Mouse (Mus musculus) CH12.LX (cell line): ENCODE measurements at regions not wholly inside any gene's neighbourhood (a gene's known extent, or its start where the extent isn't known, plus 50 kb on each side); places are given as distances from the start of the nearest gene placed in this dataset.

Experiments
- DNase-seq: peaks from one replicate; pipeline ENCODE4 v3.0.0-alpha.2; 2013; ENCODE audit errors: extremely low read depth
- H3K27ac ChIP-seq: 2 replicates; pipeline ENCODE4 v1.5.1; 2012; ENCODE audit warnings: low read depth, mild to moderate bottlenecking, control low read depth, moderate library complexity; ENCODE audit not compliant: insufficient read depth
- H3K27me3 ChIP-seq: replicated peaks from 2 replicates; pipeline ENCODE3; 2012; ENCODE audit warnings: inconsistent platforms
- H3K36me3 ChIP-seq, 2 experiments: replicated peaks in 1 of 2; 2 replicates each; pipeline versions ENCODE3 to v1.6.1; 2012; ENCODE audit warnings: inconsistent platforms in 1 of 2, low read length in 1 of 2, mild to moderate bottlenecking in 1 of 2, mixed read lengths in 1 of 2, moderate library complexity in 1 of 2; ENCODE audit not compliant: control insufficient read depth in 1 of 2, insufficient read depth in 1 of 2
- H3K4me1 ChIP-seq, 2 experiments: 2 replicates each; pipeline ENCODE4 v1.6.1; 2012; ENCODE audit warnings: inconsistent platforms in 1 of 2, moderate library complexity in 1 of 2; ENCODE audit not compliant: insufficient read depth in 2 of 2, control insufficient read depth in 1 of 2
- H3K4me2 ChIP-seq: 2 replicates; pipeline ENCODE4 v1.6.1; 2012; ENCODE audit warnings: low read depth, mild to moderate bottlenecking, control low read depth; ENCODE audit not compliant: poor library complexity, insufficient read depth, severe bottlenecking
- H3K4me3 ChIP-seq, 3 experiments: fragments of 150-350 bp in 1 of 3; sonication (generic) in 1 of 3; replicated peaks in 1 of 3; 2 replicates each; pipeline versions ENCODE3 to v1.5.1; 2011 to 2012; ENCODE audit warnings: low read depth in 2 of 3, low read length in 2 of 3, mild to moderate bottlenecking in 2 of 3, moderate library complexity in 2 of 3, control low read depth in 1 of 3, improper control_type of control experiment in 1 of 3, inconsistent platforms in 1 of 3, mixed read lengths in 1 of 3; ENCODE audit not compliant: poor library complexity in 1 of 3
- H3K79me2 ChIP-seq: replicated peaks from 2 replicates; pipeline ENCODE4 v1.6.1; 2012; ENCODE audit warnings: mild to moderate bottlenecking, moderate library complexity; ENCODE audit not compliant: control insufficient read depth, poor library complexity, insufficient read depth, severe bottlenecking; ENCODE audit errors: extremely low read depth
- H3K9ac ChIP-seq: 2 replicates; pipeline ENCODE4 v1.6.1; 2012; ENCODE audit warnings: low read depth, mild to moderate bottlenecking, control low read depth, moderate library complexity; ENCODE audit not compliant: insufficient read depth
- H3K9me3 ChIP-seq: replicated peaks from 2 replicates; pipeline ENCODE3; 2012; ENCODE audit warnings: low read length, inconsistent platforms, mixed read lengths
- EP300 ChIP-seq: IDR thresholded peaks from 2 replicates; pipeline ENCODE4 v1.6.1; 2011; ENCODE audit warnings: low read length, improper control_type of control experiment
- ETS1 ChIP-seq: conservative IDR thresholded peaks from 2 replicates; pipeline ENCODE4 v1.6.1; 2012; ENCODE audit warnings: low read depth, mild to moderate bottlenecking, inconsistent platforms, low read length, improper control_type of control experiment, moderate library complexity
- IRF4 ChIP-seq: IDR thresholded peaks from 2 replicates; pipeline ENCODE4 v1.6.1; 2014; ENCODE audit warnings: low read depth, mild to moderate bottlenecking, inconsistent platforms, low read length, improper control_type of control experiment
- JUN ChIP-seq: IDR thresholded peaks from 2 replicates; pipeline ENCODE4 v1.6.1; 2011; ENCODE audit warnings: low read depth, mild to moderate bottlenecking, low read length, improper control_type of control experiment, moderate library complexity; ENCODE audit not compliant: insufficient read depth
- KAT2A ChIP-seq: IDR thresholded peaks from 2 replicates; pipeline ENCODE4 v1.6.1; 2012; ENCODE audit warnings: low read length, improper control_type of control experiment, inconsistent platforms; ENCODE audit not compliant: insufficient replicate concordance
- MAX ChIP-seq: IDR thresholded peaks from 2 replicates; pipeline ENCODE4 v1.6.1; 2011; ENCODE audit warnings: low read length, improper control_type of control experiment
- MEF2A ChIP-seq: IDR thresholded peaks from 2 replicates; pipeline ENCODE4 v1.6.1; 2014; ENCODE audit warnings: low read depth, mild to moderate bottlenecking, inconsistent platforms, low read length, improper control_type of control experiment, borderline replicate concordance
- MXI1 ChIP-seq: IDR thresholded peaks from 2 replicates; pipeline ENCODE4 v1.6.1; 2011; ENCODE audit warnings: mild to moderate bottlenecking, low read depth, low read length, improper control_type of control experiment
- NELFE ChIP-seq: IDR thresholded peaks from 2 replicates; pipeline ENCODE4 v1.6.1; 2011; ENCODE audit warnings: low read depth, low read length, improper control_type of control experiment
- POLR2A ChIP-seq: IDR thresholded peaks from 2 replicates; pipeline ENCODE4 v1.6.1; 2011; ENCODE audit warnings: low read depth, mild to moderate bottlenecking, improper control_type of control experiment, low read length
- POLR2AphosphoS2 ChIP-seq: IDR thresholded peaks from 2 replicates; pipeline ENCODE4 v1.6.1; 2011; ENCODE audit warnings: low read depth, low read length, improper control_type of control experiment
- RCOR1 ChIP-seq: conservative IDR thresholded peaks from 2 replicates; pipeline ENCODE4 v1.6.1; 2012; ENCODE audit warnings: low read depth, mild to moderate bottlenecking, inconsistent platforms, low read length, improper control_type of control experiment
- SMC3 ChIP-seq: IDR thresholded peaks from 2 replicates; pipeline ENCODE4 v1.6.1; 2011; ENCODE audit warnings: low read depth, low read length, improper control_type of control experiment
- TBP ChIP-seq: conservative IDR thresholded peaks from 2 replicates; pipeline ENCODE4 v1.6.1; 2011; ENCODE audit warnings: low read depth, low read length, improper control_type of control experiment
- USF1 ChIP-seq: IDR thresholded peaks from 2 replicates; pipeline ENCODE4 v1.6.1; 2014; ENCODE audit warnings: low read depth, mild to moderate bottlenecking, inconsistent platforms, low read length, improper control_type of control experiment
- dilution Hi-C: fragments of 300-500 bp; cut with MboI; formaldehyde crosslinking; loops from 2 replicates; pipeline ENCODE4 v1.14.3; 2020; ENCODE audit warnings: low sequenced_read_pairs; ENCODE audit not compliant: extremely low pct_unique_long_range_greater_than_20kb, extremely low pct_ligation_motif_present
- in situ Hi-C: fragments of 300-500 bp; cut with MboI; formaldehyde crosslinking; loops from 3 replicates; pipeline ENCODE4 v1.14.3; 2019; ENCODE audit warnings: low sequenced_read_pairs, low pct_ligation_motif_present, low pct_unique_long_range_greater_than_20kb, mixed read lengths

- H3K27me3 ChIP-seq, result peaks cover 11% of the 10 kb centered on the region
- TF ChIP-seq TBP (no peak), IRF4 (no peak), EP300 (no peak)
- H3K36me3 ChIP-seq, result no peaks in the 10 kb centered on the region
- H3K27ac ChIP-seq, result no peak overlapping the region
- no peaks in the 10 kb centered on the region for H3K79me2 ChIP-seq
- no peak overlapping the region for H3K9ac ChIP-seq
- H3K9me3 ChIP-seq, result peaks cover 30% of the 10 kb centered on the region
- dilution Hi-C loops, result no loop called here
- DNase-seq, result no peak
- in situ Hi-C loops, result no loop called here
- no peak overlapping the region for H3K4me3 ChIP-seq
- H3K4me2 ChIP-seq, result no peak overlapping the region
- no peaks in the 10 kb centered on the region for H3K4me1 ChIP-seq
Measured at GRCm38 (mm10) chr8:115903853-115904420, 196.3 kb upstream of the Maf start.

GRCm38 (mm10) chr8:115897521-115898178 is 190.1 kb upstream of the Maf start:
- H3K79me2 ChIP-seq, result no peaks in the 10 kb centered on the region
- H3K9ac ChIP-seq, result no peak overlapping the region
- no peak overlapping the region for H3K4me3 ChIP-seq
- H3K9me3 ChIP-seq, result peaks cover 29% of the 10 kb centered on the region
- no peak overlapping the region for H3K4me2 ChIP-seq
- in situ Hi-C loops, result no loop called here
- H3K36me3 ChIP-seq, result no peaks in the 10 kb centered on the region
- DNase-seq, result no peak
- no peaks in the 10 kb centered on the region for H3K4me1 ChIP-seq
- no peak overlapping the region for H3K27ac ChIP-seq
- TF ChIP-seq POLR2AphosphoS2, result no peak
- no peak for TF ChIP-seq IRF4
- no peak for TF ChIP-seq MXI1
- no peak for TF ChIP-seq ETS1
- TF ChIP-seq MAX, result no peak
- no peak for TF ChIP-seq MEF2A
- no peak for TF ChIP-seq USF1
- no peak for TF ChIP-seq SMC3
- TF ChIP-seq KAT2A, result no peak
- no peak for TF ChIP-seq RCOR1
- TF ChIP-seq NELFE, result no peak
- no peak for TF ChIP-seq POLR2A
- TF ChIP-seq JUN, result no peak
- H3K27me3 ChIP-seq, result peaks cover 2% of the 10 kb centered on the region
- dilution Hi-C loops, result no loop called here
